Mouse (Mus musculus) CH12.LX (cell line): ENCODE results near the gene Cdk14.

Source experiments
- CHD1 ChIP-seq: IDR thresholded peaks from 2 replicates; pipeline ENCODE4 v1.6.1; 2012; ENCODE audit warnings: low read depth, low read length, improper control_type of control experiment, inconsistent platforms
- CTCF ChIP-seq, 2 experiments: IDR thresholded peaks in 1 of 2; conservative IDR thresholded peaks in 1 of 2; 2 replicates each; pipeline ENCODE4 v1.5.1; 2011 to 2012; ENCODE audit warnings: low read depth in 2 of 2, low read length in 2 of 2, improper control_type of control experiment in 1 of 2, inconsistent platforms in 1 of 2, mild to moderate bottlenecking in 1 of 2, moderate library complexity in 1 of 2
- E2F4 ChIP-seq: IDR thresholded peaks from 2 replicates; pipeline ENCODE4 v1.6.1; 2011; ENCODE audit warnings: low read depth, low read length, improper control_type of control experiment; ENCODE audit not compliant: insufficient replicate concordance
- EP300 ChIP-seq: IDR thresholded peaks from 2 replicates; pipeline ENCODE4 v1.6.1; 2011; ENCODE audit warnings: low read length, improper control_type of control experiment
- JUN ChIP-seq: IDR thresholded peaks from 2 replicates; pipeline ENCODE4 v1.6.1; 2011; ENCODE audit warnings: low read depth, mild to moderate bottlenecking, low read length, improper control_type of control experiment, moderate library complexity; ENCODE audit not compliant: insufficient read depth
- MAX ChIP-seq: IDR thresholded peaks from 2 replicates; pipeline ENCODE4 v1.6.1; 2011; ENCODE audit warnings: low read length, improper control_type of control experiment
- POLR2A ChIP-seq: IDR thresholded peaks from 2 replicates; pipeline ENCODE4 v1.6.1; 2011; ENCODE audit warnings: low read depth, mild to moderate bottlenecking, improper control_type of control experiment, low read length
- POLR2AphosphoS2 ChIP-seq: IDR thresholded peaks from 2 replicates; pipeline ENCODE4 v1.6.1; 2011; ENCODE audit warnings: low read depth, low read length, improper control_type of control experiment
- RCOR1 ChIP-seq: conservative IDR thresholded peaks from 2 replicates; pipeline ENCODE4 v1.6.1; 2012; ENCODE audit warnings: low read depth, mild to moderate bottlenecking, inconsistent platforms, low read length, improper control_type of control experiment
- ZNF384 ChIP-seq: IDR thresholded peaks from 2 replicates; pipeline ENCODE4 v1.6.1; 2012; ENCODE audit warnings: low read depth, low read length, improper control_type of control experiment, inconsistent platforms

- TF ChIP-seq POLR2A (no peak), CTCF (conservative IDR thresholded peaks at IDR 0.05 in 1 of 2, IDR thresholded peaks at IDR 0.05 in 1 of 2; ENCODE audit: low read depth in 2 of 2, low read length in 2 of 2) (no peak), ZNF384 (no peak), EP300 (no peak), JUN (no peak), CHD1 (no peak), POLR2AphosphoS2 (no peak), RCOR1 (no peak), MAX (no peak), E2F4 (no peak)
Measured at GRCm38 (mm10) chr5:5373541-5373940, 46.6 kb downstream of the Cdk14 start.
